28 mouse cellular contexts compared by ENCODE assay signal in the genomic region with DNA sequence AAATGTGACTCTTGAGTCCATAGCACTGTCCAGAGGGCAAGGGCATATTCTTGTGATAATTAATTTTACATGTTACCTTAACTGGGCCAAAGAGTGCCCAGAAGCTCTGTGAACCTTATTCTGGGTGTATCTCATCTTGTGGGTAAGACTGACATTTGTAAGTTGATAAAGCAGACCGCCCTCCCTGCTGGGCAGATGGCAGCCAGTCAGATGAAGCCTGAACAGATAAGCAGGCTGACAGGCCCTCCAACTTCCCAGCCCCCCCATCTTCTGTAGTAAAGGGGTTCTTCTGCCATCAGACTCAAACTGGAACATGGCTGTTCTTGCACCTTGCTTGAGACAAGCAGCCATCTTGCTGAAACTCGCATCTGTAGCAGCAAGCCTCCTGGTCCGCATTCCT. TPM values are rescaled to one million over a fixed set of nuclear protein-coding genes. Genes with fewer than 3 reads are reported as not detected.
"Had no signal": no experiment of that assay in that cellular context is flagged by ENCODE, and none has a peak within 500 bp of the region (broad histone marks: within the 10 kb centered on the region; RNA-seq: fewer than 3 reads in every experiment).

No protein-coding gene starts in this region.

- H3K4me2 ChIP-seq: lung, embryonic 15.5 days; midbrain, embryonic 12.5 days; neural tube, embryonic 13.5 days; neural tube, embryonic 15.5 days had no signal

- H3K9me3 ChIP-seq: lung, embryonic 15.5 days; megakaryocyte, embryonic 14.5 days; midbrain, embryonic 10.5 days; midbrain, embryonic 12.5 days; neural tube, embryonic 13.5 days; neural tube, embryonic 15.5 days had no signal

- DNase-seq: liver, postnatal 0 days; lung, adult 2 months; lung, postnatal 14 days; lung, postnatal 36 days; midbrain, embryonic 14.5 days; retina, postnatal 1 day; right cerebral cortex, adult 18-20 months; right cerebral cortex, postnatal 25 days; right cerebral cortex, postnatal 4 days; spleen, adult 18-20 months; thymus, adult 18-20 months; thymus, postnatal 14 days; thymus, postnatal 36 days had no signal

- H3K4me3 ChIP-seq: lung, embryonic 15.5 days; megakaryocyte, embryonic 14.5 days; midbrain, embryonic 10.5 days; midbrain, embryonic 12.5 days; myocyte; neural tube, embryonic 13.5 days; neural tube, embryonic 15.5 days had no signal

- H3K36me3 ChIP-seq: lung, embryonic 15.5 days; midbrain, embryonic 10.5 days; midbrain, embryonic 12.5 days; neural tube, embryonic 13.5 days; neural tube, embryonic 15.5 days had no signal

- ATAC-seq: liver, postnatal 0 days; lung, postnatal 0 days; midbrain, embryonic 16.5 days had no signal

- H3K27me3 ChIP-seq: lung, embryonic 15.5 days; neural tube, embryonic 13.5 days; neural tube, embryonic 15.5 days had no signal

- H3K9ac ChIP-seq: liver, postnatal 0 days; lung, embryonic 15.5 days; midbrain, embryonic 12.5 days; neural tube, embryonic 13.5 days; neural tube, embryonic 15.5 days had no signal

- H3K27ac ChIP-seq: lung, embryonic 15.5 days; macrophage; midbrain, embryonic 10.5 days; midbrain, embryonic 12.5 days; neural tube, embryonic 13.5 days; neural tube, embryonic 15.5 days had no signal

- H3K4me1 ChIP-seq: lung, embryonic 15.5 days; megakaryocyte, embryonic 14.5 days; midbrain, embryonic 10.5 days; midbrain, embryonic 12.5 days; neural tube, embryonic 13.5 days; neural tube, embryonic 15.5 days had no signal

RNA-seq across cellular contexts. Expression of a gene that starts 34.0 kb away (rescaled TPM):
- total RNA-seq: megakaryocyte progenitor cell, adult 5-6 weeks had no signal
- polyA plus RNA-seq: liver, postnatal 0 days; macrophage; midbrain, embryonic 10.5 days; midbrain, embryonic 12.5 days; midbrain, embryonic 14.5 days; midbrain, embryonic 16.5 days; myocyte; neural tube, embryonic 11.5 days; neural tube, embryonic 15.5 days; small intestine, adult 2 months; stomach, embryonic 14.5 days; stomach, embryonic 16.5 days had no signal

RNA-seq across cellular contexts. Expression of a gene that starts 37.9 kb away (rescaled TPM):
- total RNA-seq: megakaryocyte progenitor cell, adult 5-6 weeks had no signal
- polyA plus RNA-seq: liver, postnatal 0 days; macrophage; myocyte; stomach, embryonic 14.5 days; stomach, embryonic 16.5 days had no signal

RNA-seq across cellular contexts. Expression of a gene that starts 42.8 kb away (rescaled TPM):
- total RNA-seq: megakaryocyte progenitor cell, adult 5-6 weeks had no signal
- polyA plus RNA-seq: liver, postnatal 0 days; macrophage; myocyte had no signal
